Mouse (Mus musculus) embryonic facial prominence, embryonic 12.5 days (tissue): ENCODE measurements at regions not wholly inside any gene's neighbourhood (a gene's known extent, or its start where the extent isn't known, plus 50 kb on each side); places are given as distances from the start of the nearest gene placed in this dataset.

Source experiments
- ATAC-seq: fragments of 200-750 bp; cut with Nextera tagmentation; 2 replicates; pipeline ENCODE4 v1.8.0; 2017; ENCODE audit not compliant: insufficient number of reproducible peaks, insufficient read depth, low FRiP score, low TSS enrichment
- H3K27ac ChIP-seq: fragments of 300-500 bp; sonication (generic); 2 replicates; pipeline ENCODE4 v1.5.1; 2016; ENCODE audit warnings: mild to moderate bottlenecking
- H3K27me3 ChIP-seq: fragments of 300-500 bp; sonication (generic); 2 replicates; pipeline ENCODE4 v1.6.1; 2016; ENCODE audit warnings: mild to moderate bottlenecking, moderate library complexity
- H3K36me3 ChIP-seq: fragments of 300-500 bp; sonication (generic); 2 replicates; pipeline ENCODE4 v1.6.1; 2016; ENCODE audit warnings: mild to moderate bottlenecking
- H3K4me1 ChIP-seq: fragments of 300-500 bp; sonication (generic); 2 replicates; pipeline ENCODE4 v1.6.1; 2016
- H3K4me2 ChIP-seq: fragments of 300-500 bp; sonication (generic); replicated peaks from 2 replicates; pipeline ENCODE4 v1.6.1; 2016; ENCODE audit warnings: mild to moderate bottlenecking, moderate library complexity
- H3K4me3 ChIP-seq: fragments of 300-500 bp; sonication (generic); 2 replicates; pipeline ENCODE4 v1.5.1; 2016; ENCODE audit warnings: mild to moderate bottlenecking
- H3K9ac ChIP-seq: fragments of 300-500 bp; sonication (generic); 2 replicates; pipeline ENCODE4 v1.6.1; 2016; ENCODE audit warnings: mild to moderate bottlenecking, moderate library complexity
- H3K9me3 ChIP-seq: fragments of 300-500 bp; sonication (generic); 2 replicates; pipeline ENCODE4 v1.6.1; 2016; ENCODE audit warnings: mild to moderate bottlenecking, moderate library complexity
- WGBS: fragments of 180-500 bp; shearing (Covaris S2); methylation state at CpG from one replicate; pipeline ENCODE4 v1.1.7; 2016; 5-methylcytosine and 5-hydroxymethylcytosine counted together

DNA sequence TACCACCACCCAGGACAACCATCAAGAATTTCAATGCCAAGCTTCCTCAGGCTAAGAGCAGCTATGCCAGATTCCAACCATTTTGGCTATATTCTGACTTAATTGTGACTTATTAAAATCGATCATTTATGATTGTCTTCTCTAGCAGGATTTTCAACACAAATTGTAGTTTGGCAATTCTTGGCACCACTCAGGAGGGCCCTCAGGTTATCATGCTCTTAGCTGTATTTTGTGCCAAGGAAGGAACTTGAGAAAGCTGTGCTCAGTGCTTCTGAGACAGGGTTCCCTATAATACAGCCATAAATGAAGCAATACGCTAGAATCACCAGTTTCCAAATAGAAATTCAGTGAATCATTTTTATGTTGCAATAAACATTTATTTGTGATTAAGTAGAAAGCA lies 232.7 kb upstream of the Emcn start:
- H3K4me3 ChIP-seq = no peak overlapping the region
- H3K36me3 ChIP-seq = no peaks in the 10 kb centered on the region
- WGBS = 89% methylated on average over 2 of the region's 2 CpGs
- H3K4me1 ChIP-seq = no peaks in the 10 kb centered on the region
- H3K4me2 ChIP-seq = no peak overlapping the region
- no peaks in the 10 kb centered on the region for H3K9me3 ChIP-seq
- no peak overlapping the region for H3K27ac ChIP-seq
- ATAC-seq = no peak
- no peak overlapping the region for H3K9ac ChIP-seq
- no peaks in the 10 kb centered on the region for H3K27me3 ChIP-seq

GRCm38 (mm10) chr3:137109786-137110185 lies 231.1 kb upstream of the Emcn start:
- H3K4me2 ChIP-seq = no peak overlapping the region
- ATAC-seq = no peak
- WGBS = 89% methylated on average over 9 of the region's 9 CpGs
- no peak overlapping the region for H3K27ac ChIP-seq
- H3K36me3 ChIP-seq = no peaks in the 10 kb centered on the region
- H3K9me3 ChIP-seq = no peaks in the 10 kb centered on the region
- no peak overlapping the region for H3K4me3 ChIP-seq
- no peaks in the 10 kb centered on the region for H3K4me1 ChIP-seq
- no peaks in the 10 kb centered on the region for H3K27me3 ChIP-seq
- no peak overlapping the region for H3K9ac ChIP-seq

GRCm38 (mm10) chr3:137110485-137110884 lies 230.4 kb upstream of the Emcn start:
- Histone ChIP-seq H3K4me3 (no peak overlapping the region), H3K27ac (no peak overlapping the region), H3K9me3 (no peaks in the 10 kb centered on the region), H3K9ac (no peak overlapping the region), H3K4me2 (no peak overlapping the region), H3K4me1 (no peaks in the 10 kb centered on the region), H3K36me3 (no peaks in the 10 kb centered on the region), H3K27me3 (no peaks in the 10 kb centered on the region)
- ATAC-seq = no peak
- 69% methylated on average over 4 of the region's 4 CpGs for WGBS

- H3K27ac ChIP-seq = no peak overlapping the region
- no peaks in the 10 kb centered on the region for H3K9me3 ChIP-seq
- no peak for ATAC-seq
- H3K4me1 ChIP-seq = no peaks in the 10 kb centered on the region
- no peak overlapping the region for H3K4me2 ChIP-seq
- no peak overlapping the region for H3K4me3 ChIP-seq
- no peaks in the 10 kb centered on the region for H3K36me3 ChIP-seq
- H3K27me3 ChIP-seq = no peaks in the 10 kb centered on the region
- no peak overlapping the region for H3K9ac ChIP-seq
- 81% methylated on average over 4 of the region's 4 CpGs for WGBS
Measured at GRCm38 (mm10) chr3:137129967-137130366, 210.9 kb upstream of the Emcn start.

- Histone ChIP-seq H3K9me3 (no peaks in the 10 kb centered on the region), H3K9ac (no peak overlapping the region), H3K4me1 (no peaks in the 10 kb centered on the region), H3K36me3 (no peaks in the 10 kb centered on the region), H3K4me2 (no peak overlapping the region), H3K4me3 (no peak overlapping the region), H3K27ac (no peak overlapping the region), H3K27me3 (no peaks in the 10 kb centered on the region)
- ATAC-seq = no peak
- 62% methylated on average over 3 of the region's 3 CpGs for WGBS
Measured at GRCm38 (mm10) chr3:137142041-137142440, 198.8 kb upstream of the Emcn start.

GRCm38 (mm10) chr3:137146062-137146461 lies 194.8 kb upstream of the Emcn start:
- H3K27ac ChIP-seq = no peak overlapping the region
- ATAC-seq = no peak
- H3K27me3 ChIP-seq = no peaks in the 10 kb centered on the region

DNA sequence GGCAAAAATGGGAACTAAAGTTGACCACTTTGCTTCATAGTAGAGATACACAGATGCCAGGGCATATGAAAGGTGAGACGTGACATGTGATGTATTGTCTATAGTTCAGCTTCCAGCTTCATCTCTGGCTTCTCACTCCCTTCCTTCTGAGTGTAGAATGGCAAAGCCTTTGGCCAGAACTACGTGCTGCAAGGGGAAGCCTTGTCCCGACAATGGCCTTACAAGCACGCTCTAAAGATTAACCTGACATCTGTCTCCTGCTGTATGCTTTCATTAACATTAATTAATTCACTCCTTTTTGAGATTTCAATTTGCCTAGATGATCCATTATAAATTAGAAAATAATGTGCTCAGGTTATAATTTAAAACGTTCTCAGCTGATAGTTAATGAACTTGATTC lies 193.5 kb upstream of the Emcn start:
- H3K27ac ChIP-seq = no peak overlapping the region
- no peak overlapping the region for H3K4me2 ChIP-seq
- ATAC-seq = no peak
- no peak overlapping the region for H3K4me3 ChIP-seq
- no peaks in the 10 kb centered on the region for H3K4me1 ChIP-seq
- no peaks in the 10 kb centered on the region for H3K27me3 ChIP-seq
- H3K9ac ChIP-seq = no peak overlapping the region
- no peaks in the 10 kb centered on the region for H3K9me3 ChIP-seq
- no peaks in the 10 kb centered on the region for H3K36me3 ChIP-seq
- WGBS = 72% methylated on average over 5 of the region's 5 CpGs

More at GRCm38 (mm10) chr3:137146062-137146461, 194.8 kb upstream of the Emcn start:
- Histone ChIP-seq H3K9ac (no peak overlapping the region), H3K4me1 (no peaks in the 10 kb centered on the region), H3K9me3 (no peaks in the 10 kb centered on the region), H3K36me3 (no peaks in the 10 kb centered on the region), H3K4me3 (no peak overlapping the region), H3K4me2 (no peak overlapping the region)

DNA sequence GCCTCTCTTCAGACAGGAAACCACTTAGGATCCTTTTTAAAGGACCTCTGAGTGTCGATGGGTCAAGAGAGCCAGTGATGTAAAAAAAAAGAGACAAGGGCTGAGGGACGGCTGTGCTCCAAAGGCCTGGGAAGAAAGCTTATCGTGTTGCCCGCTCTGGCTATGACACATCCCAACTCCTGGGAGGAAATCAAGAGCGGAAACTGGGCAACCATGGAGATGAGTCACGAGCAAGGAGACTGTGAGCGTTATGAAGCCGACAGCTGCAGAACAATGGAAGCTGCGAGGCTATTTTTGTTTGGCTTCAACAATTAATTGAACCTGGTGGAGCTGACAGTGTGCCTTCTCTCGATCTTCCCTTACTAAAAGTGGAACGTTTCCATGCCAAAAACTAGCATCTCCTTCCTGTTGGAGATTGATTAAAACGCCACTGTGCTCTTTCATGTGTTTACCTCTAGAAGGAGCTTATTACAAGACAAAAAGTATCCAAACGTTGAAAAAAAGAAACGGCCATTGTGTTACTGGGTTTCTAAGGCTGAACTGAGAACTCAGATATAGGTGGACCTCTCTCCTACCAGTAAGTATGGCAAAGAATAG lies 190.4 kb upstream of the Emcn start:
- no peaks in the 10 kb centered on the region for H3K36me3 ChIP-seq
- no peak overlapping the region for H3K4me3 ChIP-seq
- no peak for ATAC-seq
- H3K27me3 ChIP-seq = no peaks in the 10 kb centered on the region
- no peaks in the 10 kb centered on the region for H3K9me3 ChIP-seq
- WGBS = 82% methylated on average over 14 of the region's 14 CpGs
- H3K27ac ChIP-seq = no peak overlapping the region
- no peaks in the 10 kb centered on the region for H3K4me1 ChIP-seq
- H3K9ac ChIP-seq = no peak overlapping the region
- H3K4me2 ChIP-seq = no peak overlapping the region

GRCm38 (mm10) chr3:137151431-137151830 lies 189.4 kb upstream of the Emcn start:
- Histone ChIP-seq H3K4me3 (no peak overlapping the region), H3K9me3 (no peaks in the 10 kb centered on the region), H3K9ac (no peak overlapping the region), H3K36me3 (no peaks in the 10 kb centered on the region), H3K27ac (no peak overlapping the region), H3K27me3 (no peaks in the 10 kb centered on the region), H3K4me1 (peaks cover 3% of the 10 kb centered on the region; the same call in 1 of the 2 replicates), H3K4me2 (no peak overlapping the region)
- ATAC-seq = no peak
- WGBS = 89% methylated on average over 1 of the region's 1 CpGs

- ATAC-seq = no peak
Measured at GRCm38 (mm10) chr3:137153234-137153633, 187.6 kb upstream of the Emcn start.

GRCm38 (mm10) chr3:137154200-137155042 lies 186.4 kb upstream of the Emcn start:
- no peaks in the 10 kb centered on the region for H3K36me3 ChIP-seq
- no peaks in the 10 kb centered on the region for H3K27me3 ChIP-seq
- H3K9me3 ChIP-seq = no peaks in the 10 kb centered on the region
- no peak overlapping the region for H3K27ac ChIP-seq
- WGBS = 83% methylated on average over 9 of the region's 9 CpGs
- peaks cover 8% of the 10 kb centered on the region; the same call in 1 of the 2 replicates for H3K4me1 ChIP-seq
- ATAC-seq = no peak
- no peak overlapping the region for H3K4me3 ChIP-seq
- H3K4me2 ChIP-seq = no peak overlapping the region
- no peak overlapping the region for H3K9ac ChIP-seq

More at GRCm38 (mm10) chr3:137153234-137153633, 187.6 kb upstream of the Emcn start:
- Histone ChIP-seq H3K4me1 (peaks cover 8% of the 10 kb centered on the region; the same call in 1 of the 2 replicates), H3K4me3 (no peak overlapping the region), H3K27me3 (no peaks in the 10 kb centered on the region), H3K9me3 (no peaks in the 10 kb centered on the region), H3K27ac (no peak overlapping the region), H3K36me3 (no peaks in the 10 kb centered on the region), H3K9ac (no peak overlapping the region), H3K4me2 (no peak overlapping the region)
- WGBS = 76% methylated on average over 6 of the region's 6 CpGs

DNA sequence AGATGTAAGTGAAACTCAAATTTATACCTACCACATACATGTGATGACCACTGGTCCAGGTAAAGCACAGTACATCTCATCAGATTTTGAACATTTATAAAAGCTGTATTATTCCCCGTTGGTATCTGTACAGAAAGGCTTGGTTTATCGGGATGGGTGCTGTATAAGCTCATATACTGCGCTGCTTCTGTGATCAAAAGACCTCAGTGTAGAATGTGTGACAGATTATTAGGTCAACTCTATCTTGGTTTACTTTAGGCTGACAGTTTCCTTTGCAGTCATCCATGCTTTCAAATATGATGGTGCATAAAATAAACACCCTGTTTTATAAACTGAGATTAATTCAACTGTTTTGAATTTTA lies 185.8 kb upstream of the Emcn start:
- Histone ChIP-seq H3K4me2 (no peak overlapping the region), H3K27me3 (no peaks in the 10 kb centered on the region), H3K4me3 (no peak overlapping the region), H3K36me3 (no peaks in the 10 kb centered on the region), H3K27ac (no peak overlapping the region), H3K9me3 (no peaks in the 10 kb centered on the region), H3K4me1 (peaks cover 8% of the 10 kb centered on the region; the same call in 1 of the 2 replicates), H3K9ac (no peak overlapping the region)
- ATAC-seq = no peak
- WGBS = 86% methylated on average over 3 of the region's 3 CpGs
